Mouse (Mus musculus): ENCODE measurements at regions not wholly inside any gene's neighbourhood (a gene's known extent, or its start where the extent isn't known, plus 50 kb on each side); places are given as distances from the start of the nearest gene placed in this dataset.

- H3K79me2 ChIP-seq (ENCODE audit: control insufficient read depth, insufficient read depth, low read length), result no peaks in the 10 kb centered on the region
- H3K36me3 ChIP-seq (ENCODE audit: control insufficient read depth, insufficient read depth, low read length), result no peaks in the 10 kb centered on the region
- H3K27me3 ChIP-seq (ENCODE audit: control insufficient read depth, insufficient read depth, low read length), result no peaks in the 10 kb centered on the region
- no peak for DNase-seq (ENCODE audit: extremely low read depth, low read depth, low spot score)
- no peak overlapping the region for H3K9ac ChIP-seq (ENCODE audit: low read depth, low read length)
- H3K27ac ChIP-seq (replicated peaks; ENCODE audit: insufficient read depth, low read depth, low read length), result no peak overlapping the region
- H3K4me1 ChIP-seq (ENCODE audit: control insufficient read depth, insufficient read depth, low read length), result no peaks in the 10 kb centered on the region
- no peak for TF ChIP-seq POLR2A (IDR thresholded peaks at IDR 0.05; ENCODE audit: extremely low read depth, insufficient read depth, low read length)
- no peak for TF ChIP-seq CTCF (IDR thresholded peaks at IDR 0.05; ENCODE audit: low read depth, low read length)
- WGBS, result 93% methylated on average over 8 of the region's 8 CpGs
- H3K4me3 ChIP-seq (ENCODE audit: insufficient read depth, low read depth, low read length), result no peak overlapping the region
Measured at GRCm38 (mm10) chr15:6068371-6068770, 231.2 kb upstream of the Dab2 start.

DNA sequence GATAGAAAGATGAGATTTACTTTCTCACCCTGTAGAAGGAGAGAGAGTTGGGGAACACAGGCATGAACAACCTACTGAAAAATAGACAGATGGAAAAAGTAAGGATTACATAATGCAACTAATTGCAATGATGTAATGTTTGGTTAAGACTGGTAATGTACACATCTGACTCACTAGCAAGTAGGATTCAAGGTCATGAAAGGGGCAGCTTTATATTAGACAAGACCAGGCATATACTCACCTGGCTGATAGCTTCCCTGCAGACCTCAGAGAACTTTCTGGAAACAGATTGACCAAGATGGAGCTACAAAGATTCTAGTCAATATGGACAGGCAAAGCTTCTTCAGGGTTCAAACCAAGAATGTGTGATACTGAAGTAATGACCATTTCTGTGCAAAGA is 227.7 kb upstream of the Dab2 start:
- TF ChIP-seq POLR2A (IDR thresholded peaks at IDR 0.05; ENCODE audit: extremely low read depth, insufficient read depth, low read length) (no peak), CTCF (IDR thresholded peaks at IDR 0.05; ENCODE audit: low read depth, low read length) (no peak)
- Histone ChIP-seq H3K9ac (ENCODE audit: low read depth, low read length) (no peak overlapping the region), H3K27ac (replicated peaks; ENCODE audit: insufficient read depth, low read depth, low read length) (no peak overlapping the region), H3K79me2 (ENCODE audit: control insufficient read depth, insufficient read depth, low read length) (no peaks in the 10 kb centered on the region), H3K36me3 (ENCODE audit: control insufficient read depth, insufficient read depth, low read length) (no peaks in the 10 kb centered on the region), H3K4me3 (ENCODE audit: insufficient read depth, low read depth, low read length) (no peak overlapping the region), H3K27me3 (ENCODE audit: control insufficient read depth, insufficient read depth, low read length) (no peaks in the 10 kb centered on the region), H3K4me1 (ENCODE audit: control insufficient read depth, insufficient read depth, low read length) (no peaks in the 10 kb centered on the region)
- no peak for DNase-seq (ENCODE audit: extremely low read depth, low read depth, low spot score)

DNA sequence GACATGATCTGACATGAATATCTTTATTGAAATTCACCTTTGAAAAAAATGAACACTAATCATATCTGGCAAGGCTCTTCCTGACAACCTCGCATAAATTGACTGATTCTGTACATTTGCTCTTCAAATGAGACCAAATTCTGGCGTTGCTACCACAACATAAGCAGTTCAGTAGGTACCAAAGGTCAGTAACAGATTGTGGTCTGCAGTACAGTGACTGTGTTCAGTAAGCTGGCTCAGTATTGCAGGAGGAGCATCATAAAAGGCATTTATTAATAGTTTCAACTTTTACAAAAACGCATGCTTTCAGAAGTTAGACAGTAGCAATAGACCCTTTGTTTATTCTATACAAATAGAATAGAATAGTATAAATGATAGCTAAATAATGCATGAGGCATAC is 226.7 kb upstream of the Dab2 start:
- TF ChIP-seq POLR2A (IDR thresholded peaks at IDR 0.05; ENCODE audit: extremely low read depth, insufficient read depth, low read length), result no peak
- no peak for TF ChIP-seq CTCF (IDR thresholded peaks at IDR 0.05; ENCODE audit: low read depth, low read length)
- H3K79me2 ChIP-seq (ENCODE audit: control insufficient read depth, insufficient read depth, low read length), result no peaks in the 10 kb centered on the region
- H3K27ac ChIP-seq (replicated peaks; ENCODE audit: insufficient read depth, low read depth, low read length), result no peak overlapping the region
- no peak overlapping the region for H3K9ac ChIP-seq (ENCODE audit: low read depth, low read length)
- no peaks in the 10 kb centered on the region for H3K27me3 ChIP-seq (ENCODE audit: control insufficient read depth, insufficient read depth, low read length)
- DNase-seq (ENCODE audit: extremely low read depth, low read depth, low spot score), result no peak
- no peak overlapping the region for H3K4me3 ChIP-seq (ENCODE audit: insufficient read depth, low read depth, low read length)
- no peaks in the 10 kb centered on the region for H3K4me1 ChIP-seq (ENCODE audit: control insufficient read depth, insufficient read depth, low read length)
- 53% methylated on average over 3 of the region's 3 CpGs for WGBS
- H3K36me3 ChIP-seq (ENCODE audit: control insufficient read depth, insufficient read depth, low read length), result no peaks in the 10 kb centered on the region

GRCm38 (mm10) chr15:6080714-6081635 is 218.6 kb upstream of the Dab2 start:
- Histone ChIP-seq H3K79me2 (ENCODE audit: control insufficient read depth, insufficient read depth, low read length) (no peaks in the 10 kb centered on the region), H3K4me3 (ENCODE audit: insufficient read depth, low read depth, low read length) (peak overlapping the region; percentile 21; the same call in 1 of the 2 replicates), H3K4me1 (ENCODE audit: control insufficient read depth, insufficient read depth, low read length) (no peaks in the 10 kb centered on the region), H3K27me3 (ENCODE audit: control insufficient read depth, insufficient read depth, low read length) (no peaks in the 10 kb centered on the region), H3K9ac (ENCODE audit: low read depth, low read length) (0 out of 2 replicates have a peak overlapping the region, but pooled peaks have one; percentile 5), H3K36me3 (ENCODE audit: control insufficient read depth, insufficient read depth, low read length) (no peaks in the 10 kb centered on the region), H3K27ac (replicated peaks; ENCODE audit: insufficient read depth, low read depth, low read length) (no peak overlapping the region)
- WGBS, result 43% methylated on average over 8 of the region's 8 CpGs
- TF ChIP-seq POLR2A (IDR thresholded peaks at IDR 0.05; ENCODE audit: extremely low read depth, insufficient read depth, low read length) (no peak), CTCF (IDR thresholded peaks at IDR 0.05; ENCODE audit: low read depth, low read length) (peak; percentile 64; the same call in 1 of the 2 replicates)
- DNase-seq (ENCODE audit: extremely low read depth, low read depth, low spot score), result peak; percentile 45

- H3K4me1 ChIP-seq (ENCODE audit: control insufficient read depth, insufficient read depth, low read length), result no peaks in the 10 kb centered on the region
- TF ChIP-seq CTCF (IDR thresholded peaks at IDR 0.05; ENCODE audit: low read depth, low read length) (no peak), POLR2A (IDR thresholded peaks at IDR 0.05; ENCODE audit: extremely low read depth, insufficient read depth, low read length) (no peak)
- H3K79me2 ChIP-seq (ENCODE audit: control insufficient read depth, insufficient read depth, low read length), result no peaks in the 10 kb centered on the region
- no peaks in the 10 kb centered on the region for H3K27me3 ChIP-seq (ENCODE audit: control insufficient read depth, insufficient read depth, low read length)
- peak; percentile 3 for DNase-seq (ENCODE audit: extremely low read depth, low read depth, low spot score)
- 71% methylated on average over 3 of the region's 3 CpGs for WGBS
- H3K9ac ChIP-seq (ENCODE audit: low read depth, low read length), result no peak overlapping the region
- no peaks in the 10 kb centered on the region for H3K36me3 ChIP-seq (ENCODE audit: control insufficient read depth, insufficient read depth, low read length)
- H3K27ac ChIP-seq (replicated peaks; ENCODE audit: insufficient read depth, low read depth, low read length), result no peak overlapping the region
- H3K4me3 ChIP-seq (ENCODE audit: insufficient read depth, low read depth, low read length), result no peak overlapping the region
Measured at GRCm38 (mm10) chr15:6087208-6087607, 212.4 kb upstream of the Dab2 start.

- 86% methylated on average over 4 of the region's 4 CpGs for WGBS
- TF ChIP-seq POLR2A (IDR thresholded peaks at IDR 0.05; ENCODE audit: extremely low read depth, insufficient read depth, low read length), result no peak
- no peak for TF ChIP-seq CTCF (IDR thresholded peaks at IDR 0.05; ENCODE audit: low read depth, low read length)
- no peak overlapping the region for H3K4me3 ChIP-seq (ENCODE audit: insufficient read depth, low read depth, low read length)
- no peaks in the 10 kb centered on the region for H3K79me2 ChIP-seq (ENCODE audit: control insufficient read depth, insufficient read depth, low read length)
- no peak overlapping the region for H3K27ac ChIP-seq (replicated peaks; ENCODE audit: insufficient read depth, low read depth, low read length)
- no peak overlapping the region for H3K9ac ChIP-seq (ENCODE audit: low read depth, low read length)
- H3K4me1 ChIP-seq (ENCODE audit: control insufficient read depth, insufficient read depth, low read length), result no peaks in the 10 kb centered on the region
- DNase-seq (ENCODE audit: extremely low read depth, low read depth, low spot score), result no peak
- no peaks in the 10 kb centered on the region for H3K27me3 ChIP-seq (ENCODE audit: control insufficient read depth, insufficient read depth, low read length)
- no peaks in the 10 kb centered on the region for H3K36me3 ChIP-seq (ENCODE audit: control insufficient read depth, insufficient read depth, low read length)
Measured at GRCm38 (mm10) chr15:6088498-6088897, 211.1 kb upstream of the Dab2 start.
